Mouse (Mus musculus) thymus, adult 2 months (tissue): ENCODE measurements around the gene Rnf227.

Experiments
- CTCF ChIP-seq: fragments of 200-500 bp; IDR thresholded peaks from 2 replicates; pipeline ENCODE4 v1.5.1; 2012; ENCODE audit warnings: mild to moderate bottlenecking, control low read depth, low read length, moderate library complexity, borderline replicate concordance; ENCODE audit not compliant: control insufficient read depth, poor library complexity, insufficient read depth; ENCODE audit errors: extremely low read depth
- POLR2A ChIP-seq: fragments of 200-500 bp; IDR thresholded peaks from 2 replicates; pipeline ENCODE4 v1.6.1; 2012; ENCODE audit warnings: mild to moderate bottlenecking, low read length, control low read depth, moderate library complexity; ENCODE audit not compliant: control insufficient read depth, poor library complexity, insufficient read depth; ENCODE audit errors: extremely low read depth

- TF ChIP-seq POLR2A (no peak), CTCF (no peak)
Measured at GRCm38 (mm10) chr11:69362021-69362420, 21.8 kb downstream of the Rnf227 start.
